Mouse (Mus musculus): ENCODE measurements at regions not wholly inside any gene's neighbourhood (a gene's known extent, or its start where the extent isn't known, plus 50 kb on each side); places are given as distances from the start of the nearest gene placed in this dataset.

GRCm38 (mm10) chr8:11092348-11092747 lies 84.1 kb upstream of the Irs2 start:
- no peak for DNase-seq (ENCODE audit: low spot score)

GRCm38 (mm10) chr8:11091675-11092345 lies 83.6 kb upstream of the Irs2 start:
- DNase-seq (ENCODE audit: low spot score): no peak

- peak; percentile 41 for DNase-seq (ENCODE audit: low spot score)
Measured at GRCm38 (mm10) chr8:11088946-11089665, 80.8 kb upstream of the Irs2 start.

GRCm38 (mm10) chr8:11085244-11085643 lies 77.0 kb upstream of the Irs2 start:
- DNase-seq (ENCODE audit: low spot score): no peak

- no peak for DNase-seq (ENCODE audit: low spot score)
Measured at GRCm38 (mm10) chr8:11084051-11084533, 75.8 kb upstream of the Irs2 start.

- no peak for DNase-seq (ENCODE audit: low spot score)
Measured at GRCm38 (mm10) chr8:11080813-11081212, 72.6 kb upstream of the Irs2 start.

GRCm38 (mm10) chr8:11079805-11080204 lies 71.5 kb upstream of the Irs2 start:
- no peak for DNase-seq (ENCODE audit: low spot score)

- no peak for DNase-seq (ENCODE audit: low spot score)
Measured at GRCm38 (mm10) chr8:11077138-11077537, 68.9 kb upstream of the Irs2 start.

- no peak for DNase-seq (ENCODE audit: low spot score)
Measured at GRCm38 (mm10) chr8:11071162-11071561, 62.9 kb upstream of the Irs2 start.

- DNase-seq (ENCODE audit: low spot score): no peak
Measured at GRCm38 (mm10) chr8:11067450-11067849, 59.2 kb upstream of the Irs2 start.

GRCm38 (mm10) chr8:11065990-11066389 lies 57.7 kb upstream of the Irs2 start:
- no peak for DNase-seq (ENCODE audit: low spot score)

GRCm38 (mm10) chr8:11065303-11065702 lies 57.0 kb upstream of the Irs2 start:
- no peak for DNase-seq (ENCODE audit: low spot score)

GRCm38 (mm10) chr8:11063058-11063457 lies 54.8 kb upstream of the Irs2 start:
- DNase-seq (ENCODE audit: low spot score): no peak

- DNase-seq (ENCODE audit: low spot score): no peak
Measured at GRCm38 (mm10) chr8:11062348-11062946, 54.2 kb upstream of the Irs2 start.

GRCm38 (mm10) chr8:11061711-11062110 lies 53.5 kb upstream of the Irs2 start:
- DNase-seq (ENCODE audit: low spot score): no peak

- DNase-seq (ENCODE audit: low spot score): no peak
Measured at GRCm38 (mm10) chr8:11060604-11061003, 52.3 kb upstream of the Irs2 start.

- no peak for DNase-seq (ENCODE audit: low spot score)
Measured at GRCm38 (mm10) chr8:11058392-11058791, 50.1 kb upstream of the Irs2 start.
